Mouse (Mus musculus) intestine, embryonic 14.5 days (tissue): Measurements from ENCODE around the gene Dpm2. TPM values are rescaled to one million over a fixed set of nuclear protein-coding genes. Genes with fewer than 3 reads are reported as not detected.

Source experiments
- ATAC-seq: fragments of 200-750 bp; cut with Nextera tagmentation; replicated peaks from 2 replicates; pipeline ENCODE4 v1.8.0; 2017; ENCODE audit warnings: low read depth, moderate number of reproducible peaks, moderate TSS enrichment, moderate library complexity; ENCODE audit not compliant: low FRiP score, low TSS enrichment
- DNase-seq: peaks from one replicate; pipeline ENCODE4 v3.0.0-alpha.2; 2018; ENCODE audit warnings: low spot score
- H3K27ac ChIP-seq: fragments of 300-500 bp; sonication (generic); 2 replicates; pipeline ENCODE4 v1.5.1; 2014; ENCODE audit warnings: low read depth, mild to moderate bottlenecking, control low read depth
- H3K27me3 ChIP-seq: fragments of 300-500 bp; sonication (generic); replicated peaks from 2 replicates; pipeline ENCODE4 v1.6.1; 2014; ENCODE audit warnings: low read length, control low read depth; ENCODE audit not compliant: control insufficient read depth, insufficient read depth
- H3K36me3 ChIP-seq: fragments of 300-500 bp; sonication (generic); 2 replicates; pipeline ENCODE4 v1.6.1; 2014; ENCODE audit warnings: low read length, control low read depth; ENCODE audit not compliant: control insufficient read depth, insufficient read depth
- H3K4me1 ChIP-seq: fragments of 300-500 bp; sonication (generic); replicated peaks from 2 replicates; pipeline ENCODE4 v1.6.1; 2014; ENCODE audit warnings: low read length, control low read depth, mixed read lengths; ENCODE audit not compliant: control insufficient read depth, insufficient read depth
- H3K4me2 ChIP-seq: fragments of 300-500 bp; sonication (generic); 2 replicates; pipeline ENCODE4 v1.6.1; 2014; ENCODE audit warnings: low read length
- H3K4me3 ChIP-seq: fragments of 300-500 bp; sonication (generic); 2 replicates; pipeline ENCODE4 v1.5.1; 2014; ENCODE audit warnings: low read depth, low read length, control low read depth, mixed read lengths
- H3K9ac ChIP-seq: fragments of 300-500 bp; sonication (generic); 2 replicates; pipeline ENCODE4 v1.6.1; 2014; ENCODE audit warnings: mild to moderate bottlenecking, low read length
- H3K9me3 ChIP-seq: fragments of 300-500 bp; sonication (generic); 2 replicates; pipeline ENCODE4 v1.6.1; 2016; ENCODE audit warnings: low read length, control low read depth; ENCODE audit not compliant: control insufficient read depth
- WGBS: fragments of 180-500 bp; shearing (Covaris S2); extraction: QIAGEN DNeasy Blood & Tissue Kit; methylation state at CpG from one replicate; pipeline ENCODE4 v1.1.7; 2014; 5-methylcytosine and 5-hydroxymethylcytosine counted together
- polyA plus RNA-seq: library from polyadenylated mRNA; unstranded; fragments of >200 nt; fragmentation: Nextera tagmentation; extraction: Ambion mirVana; gene quantifications from 2 replicates; pipeline ENCODE4 v1.2.1, GENCODE M21; 2014

The Dpm2 gene
- polyA plus RNA-seq: 118 and 121 TPM in 2 replicates

DNA sequence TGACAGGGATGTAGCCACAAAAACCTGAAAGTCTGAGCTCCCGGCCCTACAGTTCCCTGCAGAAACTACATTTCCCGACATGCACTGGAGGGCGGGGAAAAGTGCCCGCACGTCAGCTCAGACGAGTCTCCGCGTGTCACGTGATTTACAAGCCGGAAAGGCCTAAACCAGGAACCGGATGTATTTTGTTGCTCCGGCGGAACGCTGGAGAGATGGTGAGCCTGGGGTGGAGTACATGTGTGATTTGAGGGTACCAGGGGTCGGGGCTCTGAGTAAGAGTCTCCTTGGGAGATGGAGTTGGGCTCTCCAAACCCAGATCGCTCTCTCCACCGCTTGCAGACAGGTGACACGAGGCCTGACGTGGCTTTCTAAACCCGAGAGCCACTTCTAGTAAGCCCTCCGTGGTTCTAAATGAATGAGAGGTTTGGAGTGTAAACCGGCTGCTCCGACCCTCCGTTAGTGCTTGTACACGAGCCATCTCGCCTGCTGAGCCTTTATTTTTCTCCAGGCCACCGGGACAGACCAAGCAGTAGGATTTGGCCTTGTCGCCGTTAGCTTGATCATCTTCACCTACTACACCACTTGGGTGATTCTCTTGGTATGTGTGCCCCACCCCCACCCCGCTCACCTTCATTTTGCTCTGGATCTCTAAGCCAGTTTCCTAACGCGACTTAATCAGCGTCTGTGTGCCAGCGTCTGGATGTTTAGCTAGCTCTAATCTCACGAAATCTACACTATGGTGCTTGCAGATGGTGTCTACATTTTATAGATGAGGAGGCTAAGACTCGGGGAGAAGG is at the start of gene Dpm2:
Gene Dpm2 (plus strand): TSS at position 161 of the 797 bp plus-strand sequence.
- ATAC-seq (peak; percentile 81), DNase-seq (peak; percentile 91)
- Histone ChIP-seq H3K9ac (peak within 1 kb of the TSS; percentile 76), H3K36me3 (peaks cover 37% of the 10 kb centered on the region), H3K27me3 (no peaks in the 10 kb centered on the region), H3K4me2 (peak within 1 kb of the TSS; percentile 91), H3K27ac (peak within 1 kb of the TSS; percentile 40), H3K4me3 (peak within 1 kb of the TSS; percentile 89), H3K4me1 (peaks cover 7% of the 10 kb centered on the region; the same call in 1 of the 2 replicates), H3K9me3 (no peaks in the 10 kb centered on the region)
- 1% methylated on average over 36 of the region's 36 CpGs for WGBS

DNA sequence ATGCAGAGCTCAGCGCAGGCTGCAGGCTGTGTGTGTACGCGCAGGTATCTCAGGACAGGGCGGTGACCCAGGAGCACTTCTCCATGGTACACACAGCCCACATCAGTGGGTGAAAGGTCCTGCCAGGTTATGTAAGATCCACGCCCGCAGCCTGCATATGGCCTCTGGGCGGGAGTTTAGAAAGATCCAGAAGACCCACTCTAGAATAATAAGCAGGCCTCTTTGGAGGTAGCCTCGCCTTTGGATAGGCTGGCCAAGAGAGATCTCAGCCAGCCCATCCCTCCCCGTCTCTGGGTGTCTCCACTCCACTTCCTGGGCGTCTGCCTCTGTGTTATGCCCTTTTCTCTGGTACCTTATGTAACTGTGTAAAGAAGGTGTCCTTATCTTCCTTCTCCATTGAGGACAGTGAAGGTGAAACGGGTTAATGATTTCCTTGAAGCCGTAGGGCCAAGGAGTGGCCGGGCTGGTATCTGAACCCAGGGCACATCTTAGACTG is 46.1 kb upstream of the Dpm2 start:
- peak overlapping the region; percentile 47; the same call in 1 of the 2 replicates for H3K27ac ChIP-seq
- ATAC-seq: peak; percentile 81
- no peak overlapping the region for H3K4me3 ChIP-seq
- no peaks in the 10 kb centered on the region for H3K27me3 ChIP-seq
- no peaks in the 10 kb centered on the region for H3K9me3 ChIP-seq
- 71% methylated on average over 13 of the region's 13 CpGs for WGBS
- H3K36me3 ChIP-seq: no peaks in the 10 kb centered on the region
- H3K9ac ChIP-seq: no peak overlapping the region
- DNase-seq: peak; percentile 65
- H3K4me1 ChIP-seq: no peaks in the 10 kb centered on the region
- no peak overlapping the region for H3K4me2 ChIP-seq

DNA sequence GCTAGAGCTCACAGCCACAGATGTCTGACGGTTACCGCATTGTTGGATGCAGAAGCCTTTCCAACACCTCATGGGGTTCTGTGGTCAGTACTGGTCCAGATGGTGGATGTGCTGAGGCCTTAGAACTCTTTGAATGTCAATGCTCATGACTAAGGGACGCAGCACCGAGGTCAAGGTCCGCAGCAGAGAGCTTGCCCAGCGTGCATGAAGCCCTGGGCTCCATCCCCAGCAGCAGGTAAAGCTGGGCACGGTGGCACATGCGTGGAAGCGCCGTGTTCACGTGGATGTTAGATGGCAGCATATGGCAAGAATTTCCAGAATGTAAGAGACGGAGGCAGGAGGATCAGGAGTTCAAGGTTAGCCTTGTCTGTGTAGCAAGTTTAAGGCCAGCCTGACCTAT is 44.8 kb upstream of the Dpm2 start:
- no peak for ATAC-seq

DNA sequence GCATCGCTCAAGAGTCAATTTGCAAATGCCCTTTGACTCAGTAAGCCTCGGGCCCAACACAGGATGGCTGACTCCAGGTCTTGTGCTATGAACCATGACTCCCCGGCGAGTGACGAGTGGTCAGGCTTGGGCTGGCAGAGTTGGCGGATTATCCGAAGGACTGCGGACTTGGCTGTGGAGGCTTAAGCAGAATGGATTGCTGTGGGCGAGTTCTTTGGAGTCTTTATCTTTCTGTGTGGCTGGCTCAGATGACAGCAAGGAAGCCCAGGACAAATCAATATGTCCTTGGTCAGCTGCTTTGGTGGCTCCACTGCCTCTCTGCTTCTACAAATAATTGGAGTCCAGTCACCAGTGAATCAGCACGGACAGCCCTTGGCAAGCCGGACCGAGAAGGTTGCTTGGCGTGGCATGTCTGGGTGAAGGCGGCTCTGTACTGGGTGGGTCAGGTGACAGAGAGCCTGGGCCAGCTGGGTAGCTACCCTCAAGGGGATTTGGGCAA is 43.1 kb upstream of the Dpm2 start:
- 83% methylated on average over 14 of the region's 14 CpGs for WGBS
- Histone ChIP-seq H3K9me3 (no peaks in the 10 kb centered on the region), H3K4me3 (no peak overlapping the region), H3K27ac (no peak overlapping the region), H3K4me1 (no peaks in the 10 kb centered on the region), H3K4me2 (no peak overlapping the region), H3K9ac (no peak overlapping the region), H3K27me3 (no peaks in the 10 kb centered on the region), H3K36me3 (no peaks in the 10 kb centered on the region)
- ATAC-seq (no peak), DNase-seq (no peak)

More for the DNA sequence above, 44.8 kb upstream of the Dpm2 start:
- Histone ChIP-seq H3K27ac (no peak overlapping the region), H3K9me3 (no peaks in the 10 kb centered on the region), H3K4me2 (no peak overlapping the region), H3K9ac (no peak overlapping the region), H3K27me3 (no peaks in the 10 kb centered on the region), H3K36me3 (no peaks in the 10 kb centered on the region), H3K4me3 (no peak overlapping the region), H3K4me1 (no peaks in the 10 kb centered on the region)
- no peak for DNase-seq
- 84% methylated on average over 12 of the region's 12 CpGs for WGBS

DNA sequence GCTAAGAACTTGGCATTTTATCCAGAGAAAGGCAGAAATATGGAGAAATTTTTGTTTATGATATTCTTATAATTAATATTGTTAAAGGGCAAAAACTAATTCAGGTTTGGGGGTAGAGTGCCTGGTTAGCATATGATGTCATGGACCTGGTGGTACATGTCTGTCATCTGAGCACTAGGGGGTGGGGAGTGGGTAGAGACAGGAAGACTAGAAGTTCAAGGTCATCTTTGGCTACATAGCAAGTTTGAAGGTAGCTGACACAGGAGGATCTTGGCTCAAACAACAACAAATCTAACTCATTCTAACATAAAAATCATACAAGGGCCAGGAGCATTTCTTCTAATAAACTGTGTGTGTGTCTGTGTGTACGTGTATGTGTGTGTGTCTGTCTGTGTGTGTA is 42.3 kb upstream of the Dpm2 start:
- H3K4me2 ChIP-seq: no peak overlapping the region
- 75% methylated on average over 1 of the region's 1 CpGs for WGBS
- H3K36me3 ChIP-seq: no peaks in the 10 kb centered on the region
- no peak overlapping the region for H3K4me3 ChIP-seq
- DNase-seq: no peak
- ATAC-seq: no peak
- H3K27ac ChIP-seq: no peak overlapping the region
- no peak overlapping the region for H3K9ac ChIP-seq
- no peaks in the 10 kb centered on the region for H3K9me3 ChIP-seq
- peaks cover 1% of the 10 kb centered on the region for H3K4me1 ChIP-seq
- H3K27me3 ChIP-seq: no peaks in the 10 kb centered on the region

DNA sequence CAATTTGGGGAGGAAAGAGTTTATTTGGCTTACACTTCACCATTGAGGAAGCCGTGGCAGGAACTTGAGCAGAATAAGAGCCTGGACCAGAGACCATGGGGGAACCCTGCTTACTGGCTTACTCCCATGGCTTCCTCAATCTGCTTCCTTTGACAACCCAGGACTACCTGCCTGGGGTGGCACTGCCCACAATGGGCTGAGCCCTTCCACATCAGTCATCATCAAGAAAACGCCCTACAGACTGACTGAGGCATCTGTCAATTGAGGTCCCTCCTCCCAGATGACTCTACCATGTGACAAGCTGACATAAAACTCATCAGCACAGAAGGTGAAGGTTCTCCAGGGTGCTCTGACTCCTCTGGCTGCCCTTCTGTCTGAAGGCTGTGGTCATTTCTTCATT is 40.2 kb upstream of the Dpm2 start:
- Histone ChIP-seq H3K27me3 (no peaks in the 10 kb centered on the region), H3K36me3 (no peaks in the 10 kb centered on the region), H3K4me2 (no peak overlapping the region), H3K4me3 (no peak overlapping the region), H3K27ac (no peak overlapping the region), H3K9me3 (no peaks in the 10 kb centered on the region), H3K4me1 (peaks cover 11% of the 10 kb centered on the region), H3K9ac (no peak overlapping the region)
- no peak for ATAC-seq
- 81% methylated on average over 2 of the region's 2 CpGs for WGBS
- DNase-seq: no peak

DNA sequence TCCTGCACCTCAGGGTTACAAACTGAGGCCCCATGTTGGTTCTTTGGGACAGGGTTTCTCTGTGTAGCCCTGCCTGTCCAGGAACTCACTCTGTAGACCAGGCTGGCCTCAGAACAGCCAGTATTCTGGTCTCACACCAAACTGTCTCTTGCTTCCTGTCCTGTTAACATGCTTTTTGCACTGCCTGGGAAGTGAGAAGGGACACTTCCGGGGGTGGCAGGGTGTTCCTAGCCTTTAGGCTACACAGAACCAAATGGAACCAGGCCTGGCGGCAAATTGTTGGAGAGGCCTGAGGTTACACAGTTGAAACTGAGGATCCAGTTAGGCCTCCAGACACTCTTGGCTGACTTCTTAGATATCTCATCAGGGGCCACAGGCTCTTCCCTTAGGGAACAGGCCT is 37.5 kb upstream of the Dpm2 start:
- Histone ChIP-seq H3K9ac (no peak overlapping the region), H3K27ac (no peak overlapping the region), H3K9me3 (no peaks in the 10 kb centered on the region), H3K4me1 (peaks cover 28% of the 10 kb centered on the region), H3K36me3 (no peaks in the 10 kb centered on the region), H3K4me3 (no peak overlapping the region), H3K27me3 (no peaks in the 10 kb centered on the region), H3K4me2 (no peak overlapping the region)
- 91% methylated on average over 2 of the region's 2 CpGs for WGBS
- DNase-seq (no peak), ATAC-seq (no peak)

DNA sequence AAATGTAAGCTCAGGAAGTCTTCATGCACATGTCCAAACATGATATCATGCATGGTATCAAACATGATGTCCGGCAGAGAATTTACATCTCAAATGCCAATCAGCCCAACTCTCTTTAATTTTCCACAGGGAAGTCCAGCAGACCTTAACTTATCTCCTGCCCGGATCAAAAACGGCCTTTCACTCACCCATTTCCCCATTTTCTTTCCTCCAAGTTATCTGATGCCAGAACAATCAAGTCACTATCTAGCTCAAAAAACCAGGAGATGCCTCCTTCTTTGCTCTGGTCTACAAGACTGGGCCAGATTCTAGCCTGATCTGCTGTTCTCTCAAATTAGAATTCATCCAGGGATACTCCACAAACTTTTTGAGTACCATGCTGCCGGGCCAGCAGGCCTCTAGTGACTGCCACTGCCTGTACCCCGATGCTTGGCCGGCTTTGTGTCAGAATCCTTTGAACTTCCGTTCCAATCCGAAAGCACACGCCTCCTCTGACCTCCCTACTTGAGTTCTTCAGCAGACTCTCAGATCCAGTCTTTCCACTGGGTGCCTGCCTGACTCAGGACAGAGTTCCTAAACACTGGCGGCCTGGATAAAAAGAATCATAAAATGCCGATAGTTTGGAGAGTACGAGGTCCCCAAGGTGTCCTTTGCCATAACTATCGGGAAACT is 36.5 kb upstream of the Dpm2 start:
- peak overlapping the region; percentile 79 for H3K4me2 ChIP-seq

More for the DNA sequence above, 36.5 kb upstream of the Dpm2 start:
- Histone ChIP-seq H3K4me1 (peaks cover 36% of the 10 kb centered on the region), H3K4me3 (peak overlapping the region; percentile 81), H3K9ac (peak overlapping the region; percentile 61), H3K9me3 (no peaks in the 10 kb centered on the region), H3K36me3 (no peaks in the 10 kb centered on the region), H3K27ac (peak overlapping the region; percentile 95), H3K27me3 (no peaks in the 10 kb centered on the region)
- peak; percentile 3; the same call in 1 of the 2 replicates for ATAC-seq
- DNase-seq: peak; percentile 80
- WGBS: 10% methylated on average over 13 of the region's 13 CpGs
